Mouse (Mus musculus): Measurements from ENCODE around the gene Fgd5. TPM values are rescaled to one million over a fixed set of nuclear protein-coding genes. Genes with fewer than 3 reads are reported as not detected.

Gene Fgd5
- total and polyA plus RNA-seq, 2 experiments from 2014 or later = 8.1 to 13.8 TPM

- DNase-seq (ENCODE audit: low spot score) (no peak), ATAC-seq (ENCODE audit: low FRiP score) (no peak)
- no peaks in the 10 kb centered on the region for H3K36me3 ChIP-seq (ENCODE audit: insufficient read depth, low read length)
- WGBS = 15% methylated on average over 23 of the region's 23 CpGs
- H3K9me3 ChIP-seq (ENCODE audit: low read length) = no peaks in the 10 kb centered on the region
- H3K27me3 ChIP-seq (ENCODE audit: insufficient read depth, low read length) = no peaks in the 10 kb centered on the region
- H3K27ac ChIP-seq (ENCODE audit: low read depth, low read length) = no peak overlapping the region
- H3K4me3 ChIP-seq (ENCODE audit: low read depth, low read length) = peak overlapping the region; percentile 63
- H3K4me2 ChIP-seq (ENCODE audit: low read depth, low read length, poor library complexity, severe bottlenecking) = peak overlapping the region; percentile 95
- H3K9ac ChIP-seq (replicated peaks; ENCODE audit: low read length, poor library complexity, severe bottlenecking) = peak overlapping the region; percentile 79
- no peaks in the 10 kb centered on the region for H3K4me1 ChIP-seq (ENCODE audit: insufficient read depth, low read length)
- TF ChIP-seq CTCF (IDR thresholded peaks at IDR 0.05) = no peak
Observed at GRCm38 (mm10) chr6:91979301-91979996, 771 bp downstream of the Fgd5 start.

GRCm38 (mm10) chr6:91980011-91980410, 1.3 kb downstream of the Fgd5 start:
- TF ChIP-seq CTCF (IDR thresholded peaks at IDR 0.05) = no peak
- DNase-seq (ENCODE audit: low spot score) (no peak), ATAC-seq (ENCODE audit: low FRiP score) (no peak)
- Histone ChIP-seq H3K36me3 (ENCODE audit: insufficient read depth, low read length) (no peaks in the 10 kb centered on the region), H3K4me2 (ENCODE audit: low read depth, low read length, poor library complexity, severe bottlenecking) (peak overlapping the region; percentile 95), H3K27ac (ENCODE audit: low read depth, low read length) (no peak overlapping the region), H3K9ac (replicated peaks; ENCODE audit: low read length, poor library complexity, severe bottlenecking) (no peak overlapping the region), H3K27me3 (ENCODE audit: insufficient read depth, low read length) (no peaks in the 10 kb centered on the region), H3K4me1 (ENCODE audit: insufficient read depth, low read length) (no peaks in the 10 kb centered on the region), H3K4me3 (ENCODE audit: low read depth, low read length) (no peak overlapping the region), H3K9me3 (ENCODE audit: low read length) (no peaks in the 10 kb centered on the region)
- WGBS = 69% methylated on average over 3 of the region's 3 CpGs

DNA sequence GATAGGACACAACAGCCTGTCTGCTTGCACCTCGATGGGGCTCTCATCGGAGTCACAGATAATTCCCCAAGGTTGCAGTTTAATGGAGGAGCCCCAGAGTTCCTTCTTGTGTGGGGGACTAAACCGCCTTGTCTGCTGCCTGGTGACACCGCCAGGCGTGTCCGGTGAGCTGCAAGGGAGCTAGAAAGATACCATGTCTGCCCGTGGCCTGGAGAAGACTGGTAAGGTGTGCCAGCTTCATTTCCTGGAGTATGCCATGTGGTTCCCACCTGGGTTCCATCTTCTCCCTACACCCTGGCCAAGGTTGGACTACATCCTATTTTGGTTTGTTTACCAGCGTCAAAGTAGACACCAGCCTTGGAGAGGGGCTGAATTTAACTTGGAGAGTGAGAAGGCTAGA, 11.4 kb downstream of the Fgd5 start:
- Histone ChIP-seq H3K27ac (ENCODE audit: low read depth, low read length) (no peak overlapping the region), H3K27me3 (ENCODE audit: insufficient read depth, low read length) (no peaks in the 10 kb centered on the region), H3K4me3 (ENCODE audit: low read depth, low read length) (no peak overlapping the region), H3K9ac (replicated peaks; ENCODE audit: low read length, poor library complexity, severe bottlenecking) (no peak overlapping the region), H3K9me3 (ENCODE audit: low read length) (no peaks in the 10 kb centered on the region), H3K36me3 (ENCODE audit: insufficient read depth, low read length) (no peaks in the 10 kb centered on the region; the same call in 1 of the 2 replicates), H3K4me1 (ENCODE audit: insufficient read depth, low read length) (no peaks in the 10 kb centered on the region), H3K4me2 (ENCODE audit: low read depth, low read length, poor library complexity, severe bottlenecking) (no peak overlapping the region)
- WGBS = 90% methylated on average over 8 of the region's 8 CpGs
- DNase-seq (ENCODE audit: low spot score) (no peak), ATAC-seq (ENCODE audit: low FRiP score) (no peak)
- TF ChIP-seq CTCF (IDR thresholded peaks at IDR 0.05) = no peak

GRCm38 (mm10) chr6:91992823-91993222, 14.1 kb downstream of the Fgd5 start:
- H3K9me3 ChIP-seq (ENCODE audit: low read length) = no peaks in the 10 kb centered on the region
- H3K27me3 ChIP-seq (ENCODE audit: insufficient read depth, low read length) = no peaks in the 10 kb centered on the region
- H3K4me3 ChIP-seq (ENCODE audit: low read depth, low read length) = no peak overlapping the region
- no peak for DNase-seq (ENCODE audit: low spot score)
- no peak for TF ChIP-seq CTCF (IDR thresholded peaks at IDR 0.05)
- no peaks in the 10 kb centered on the region for H3K4me1 ChIP-seq (ENCODE audit: insufficient read depth, low read length)
- no peak for ATAC-seq (ENCODE audit: low FRiP score)
- WGBS = 71% methylated on average over 2 of the region's 2 CpGs
- H3K9ac ChIP-seq (replicated peaks; ENCODE audit: low read length, poor library complexity, severe bottlenecking) = no peak overlapping the region
- H3K36me3 ChIP-seq (ENCODE audit: insufficient read depth, low read length) = no peaks in the 10 kb centered on the region; the same call in 1 of the 2 replicates
- no peak overlapping the region for H3K4me2 ChIP-seq (ENCODE audit: low read depth, low read length, poor library complexity, severe bottlenecking)
- no peak overlapping the region for H3K27ac ChIP-seq (ENCODE audit: low read depth, low read length)

DNA sequence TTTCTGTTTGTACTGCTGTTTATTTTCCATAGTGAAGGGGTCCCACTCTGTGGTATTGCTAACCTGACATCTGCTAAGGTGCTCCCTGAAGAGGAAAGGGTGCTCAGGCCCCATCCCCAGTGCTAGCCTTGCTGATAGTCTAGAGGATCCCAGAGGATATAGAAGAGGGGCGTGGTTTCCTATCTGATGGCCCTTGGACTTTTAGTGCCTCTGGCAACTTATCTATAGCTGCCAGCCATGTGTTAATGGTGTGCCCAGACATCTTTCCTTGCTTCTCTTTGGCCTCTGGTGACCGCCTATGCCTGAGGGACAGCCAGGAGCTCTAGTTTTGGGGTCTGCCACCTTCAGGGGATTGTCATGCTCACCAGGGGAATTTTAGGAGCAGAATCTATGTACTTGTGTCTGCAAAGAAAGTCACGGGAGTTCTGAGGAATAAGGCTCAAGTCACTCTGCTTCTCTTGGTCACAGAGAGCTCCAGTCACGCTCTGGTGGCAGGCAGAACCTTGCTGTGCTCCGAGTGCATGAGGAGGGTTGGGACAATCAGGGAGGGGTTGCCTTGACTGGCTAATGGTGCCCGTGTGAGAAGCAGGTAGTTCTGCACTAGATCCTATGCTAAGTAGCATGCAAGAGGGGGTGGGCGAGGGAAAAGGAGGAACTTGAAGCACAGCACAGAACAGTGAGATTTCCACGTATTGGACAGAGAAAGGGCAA, 15.3 kb downstream of the Fgd5 start:
- no peak for TF ChIP-seq CTCF (IDR thresholded peaks at IDR 0.05)
- H3K4me3 ChIP-seq (ENCODE audit: low read depth, low read length) = no peak overlapping the region
- H3K9me3 ChIP-seq (ENCODE audit: low read length) = no peaks in the 10 kb centered on the region
- no peak overlapping the region for H3K4me2 ChIP-seq (ENCODE audit: low read depth, low read length, poor library complexity, severe bottlenecking)
- no peak overlapping the region for H3K9ac ChIP-seq (replicated peaks; ENCODE audit: low read length, poor library complexity, severe bottlenecking)
- DNase-seq (ENCODE audit: low spot score) (no peak), ATAC-seq (ENCODE audit: low FRiP score) (no peak)
- no peaks in the 10 kb centered on the region for H3K27me3 ChIP-seq (ENCODE audit: insufficient read depth, low read length)
- H3K27ac ChIP-seq (ENCODE audit: low read depth, low read length) = no peak overlapping the region
- no peaks in the 10 kb centered on the region for H3K4me1 ChIP-seq (ENCODE audit: insufficient read depth, low read length)
- 65% methylated on average over 8 of the region's 8 CpGs for WGBS
- H3K36me3 ChIP-seq (ENCODE audit: insufficient read depth, low read length) = no peaks in the 10 kb centered on the region

GRCm38 (mm10) chr6:91996072-91996471, 17.4 kb downstream of the Fgd5 start:
- DNase-seq (ENCODE audit: low spot score) = peak; percentile 29

More at GRCm38 (mm10) chr6:91996072-91996471, 17.4 kb downstream of the Fgd5 start:
- no peak for TF ChIP-seq CTCF (IDR thresholded peaks at IDR 0.05)
- Histone ChIP-seq H3K9me3 (ENCODE audit: low read length) (no peaks in the 10 kb centered on the region), H3K4me3 (ENCODE audit: low read depth, low read length) (no peak overlapping the region), H3K4me2 (ENCODE audit: low read depth, low read length, poor library complexity, severe bottlenecking) (no peak overlapping the region), H3K27ac (ENCODE audit: low read depth, low read length) (no peak overlapping the region), H3K27me3 (ENCODE audit: insufficient read depth, low read length) (no peaks in the 10 kb centered on the region), H3K9ac (replicated peaks; ENCODE audit: low read length, poor library complexity, severe bottlenecking) (no peak overlapping the region), H3K4me1 (ENCODE audit: insufficient read depth, low read length) (no peaks in the 10 kb centered on the region), H3K36me3 (ENCODE audit: insufficient read depth, low read length) (no peaks in the 10 kb centered on the region)
- no peak for ATAC-seq (ENCODE audit: low FRiP score)
- 35% methylated on average over 8 of the region's 8 CpGs for WGBS

All from midbrain, postnatal 0 days (tissue).